Mouse (Mus musculus): ENCODE measurements around the gene Rdh8.

- TF ChIP-seq POLR2A (IDR thresholded peaks at IDR 0.05; ENCODE audit: insufficient read depth, low read depth, low read length), result no peak
- TF ChIP-seq CTCF (IDR thresholded peaks at IDR 0.05), result no peak
Observed at GRCm38 (mm10) chr9:20872991-20873390, 54.7 kb downstream of the Rdh8 start.

All from heart, adult 2 months (tissue).